Mouse (Mus musculus) liver, embryonic 16.5 days (tissue): ENCODE measurements around the gene Il11. TPM values are rescaled to one million over a fixed set of nuclear protein-coding genes. Genes with fewer than 3 reads are reported as not detected.

Source experiments
- ATAC-seq: fragments of 200-750 bp; cut with Nextera tagmentation; 2 replicates; pipeline ENCODE4 v1.8.0; 2017; ENCODE audit warnings: low read depth, mild to moderate bottlenecking, moderate number of reproducible peaks, moderate library complexity
- H3K27ac ChIP-seq: fragments of 300-500 bp; sonication (generic); 2 replicates; pipeline ENCODE4 v1.5.1; 2014; ENCODE audit warnings: mild to moderate bottlenecking, low read length
- H3K27me3 ChIP-seq: fragments of 300-500 bp; sonication (generic); 2 replicates; pipeline ENCODE4 v1.6.1; 2014; ENCODE audit warnings: low read depth, low read length, mixed read lengths; ENCODE audit not compliant: control insufficient read depth, insufficient read depth
- H3K36me3 ChIP-seq: fragments of 300-500 bp; sonication (generic); 2 replicates; pipeline ENCODE4 v1.6.1; 2014; ENCODE audit warnings: mild to moderate bottlenecking; ENCODE audit not compliant: control insufficient read depth, insufficient read depth
- H3K4me1 ChIP-seq: fragments of 300-500 bp; sonication (generic); 2 replicates; pipeline ENCODE4 v1.6.1; 2014; ENCODE audit warnings: low read depth, low read length, mixed read lengths; ENCODE audit not compliant: control insufficient read depth
- H3K4me2 ChIP-seq: fragments of 300-500 bp; sonication (generic); 2 replicates; pipeline ENCODE4 v1.6.1; 2014; ENCODE audit warnings: low read depth, low read length, mixed read lengths
- H3K4me3 ChIP-seq: fragments of 300-500 bp; sonication (generic); 2 replicates; pipeline ENCODE4 v1.5.1; 2014; ENCODE audit warnings: low read depth, mild to moderate bottlenecking, low read length
- H3K9ac ChIP-seq: fragments of 300-500 bp; sonication (generic); 2 replicates; pipeline ENCODE4 v1.6.1; 2014; ENCODE audit warnings: low read depth, low read length
- H3K9me3 ChIP-seq: fragments of 300-500 bp; sonication (generic); replicated peaks from 2 replicates; pipeline ENCODE4 v1.6.1; 2016; ENCODE audit warnings: low read length; ENCODE audit not compliant: control insufficient read depth
- WGBS: fragments of 180-500 bp; shearing (Covaris S2); extraction: QIAGEN DNeasy Blood & Tissue Kit; methylation state at CpG from one replicate; pipeline ENCODE4 v1.1.7; 2014; ENCODE audit not compliant: insufficient replicate concordance; 5-methylcytosine and 5-hydroxymethylcytosine counted together
- polyA plus RNA-seq: library from polyadenylated mRNA; unstranded; fragments of >200 nt; fragmentation: Nextera tagmentation; extraction: Ambion mirVana; gene quantifications from 2 replicates; pipeline ENCODE4 v1.2.1, GENCODE M21; 2015

Gene Il11
- polyA plus RNA-seq, 1 experiment from 2014 or later: not detected

- Histone ChIP-seq H3K27ac (peak overlapping the region; percentile 93), H3K4me2 (peak overlapping the region; percentile 91), H3K36me3 (peaks cover 13% of the 10 kb centered on the region; the same call in 1 of the 2 replicates), H3K27me3 (no peaks in the 10 kb centered on the region), H3K9ac (peak overlapping the region; percentile 90), H3K9me3 (no peaks in the 10 kb centered on the region), H3K4me3 (peak overlapping the region; percentile 83), H3K4me1 (peaks cover 66% of the 10 kb centered on the region)
- WGBS: 55% methylated on average over 21 of the region's 21 CpGs
- ATAC-seq: peak; percentile 30
These were observed 40.8 kb downstream of the Il11 start for GRCm38 (mm10) chr7:4741672-4742481.

DNA sequence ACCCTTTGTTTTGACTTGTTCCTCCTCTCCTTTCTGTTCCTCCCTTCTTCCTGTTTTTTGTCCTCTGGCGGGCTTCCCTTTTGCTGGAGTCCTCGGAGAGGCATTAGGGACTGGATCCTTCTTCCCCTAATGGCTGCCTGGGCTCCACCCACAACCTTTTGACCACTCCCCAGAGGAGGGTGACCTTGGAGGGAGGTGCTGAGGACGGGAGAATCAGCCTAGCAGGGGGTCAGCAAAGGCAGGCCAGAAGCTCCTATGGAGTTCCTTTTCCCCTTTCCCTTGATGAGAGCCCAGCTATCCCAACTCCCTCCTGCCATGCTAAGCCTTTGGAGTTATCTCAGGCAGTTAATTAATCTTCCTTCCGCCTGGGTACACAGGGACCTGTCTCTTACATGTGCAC, 41.5 kb downstream of the Il11 start:
- H3K4me2 ChIP-seq: peak overlapping the region; percentile 91
- no peaks in the 10 kb centered on the region for H3K27me3 ChIP-seq
- H3K9ac ChIP-seq: peak overlapping the region; percentile 90
- peak overlapping the region; percentile 83 for H3K4me3 ChIP-seq
- peak overlapping the region; percentile 93 for H3K27ac ChIP-seq
- WGBS: 2% methylated on average over 4 of the region's 4 CpGs
- peak; percentile 35 for ATAC-seq
- H3K9me3 ChIP-seq: no peaks in the 10 kb centered on the region
- H3K4me1 ChIP-seq: peaks cover 59% of the 10 kb centered on the region
- H3K36me3 ChIP-seq: peaks cover 7% of the 10 kb centered on the region; the same call in 1 of the 2 replicates

DNA sequence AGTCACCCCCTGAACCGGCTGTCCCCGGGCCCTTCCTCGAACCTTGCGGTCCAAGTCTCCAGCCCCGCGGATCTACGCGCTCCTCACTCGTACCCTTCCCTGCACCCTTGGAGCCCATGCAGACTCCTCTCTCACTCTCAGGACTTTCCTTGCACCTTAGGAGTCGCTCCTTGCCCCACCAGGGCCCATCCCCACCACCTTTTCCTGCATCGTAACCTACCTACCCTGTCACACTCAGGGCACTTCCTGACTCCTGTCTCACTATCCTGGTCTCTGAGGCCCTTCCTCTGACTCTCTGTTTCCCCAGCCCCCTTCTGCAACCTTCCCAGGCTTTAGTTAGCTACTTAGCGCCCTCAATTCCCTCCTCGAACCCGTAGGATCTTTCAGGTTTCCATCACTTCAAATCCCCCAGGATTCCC, 42.3 kb downstream of the Il11 start:
- Histone ChIP-seq H3K27ac (peak overlapping the region; percentile 93), H3K9ac (peak overlapping the region; percentile 90), H3K36me3 (0 out of 2 replicates have a peak, but pooled peaks cover 2% of the 10 kb centered on the region), H3K4me1 (peaks cover 51% of the 10 kb centered on the region), H3K27me3 (no peaks in the 10 kb centered on the region), H3K4me2 (peak overlapping the region; percentile 91), H3K4me3 (peak overlapping the region; percentile 83), H3K9me3 (no peaks in the 10 kb centered on the region)
- ATAC-seq: peak; percentile 0; the same call in 1 of the 2 replicates
- WGBS: under 1% methylated on average over 14 of the region's 14 CpGs

DNA sequence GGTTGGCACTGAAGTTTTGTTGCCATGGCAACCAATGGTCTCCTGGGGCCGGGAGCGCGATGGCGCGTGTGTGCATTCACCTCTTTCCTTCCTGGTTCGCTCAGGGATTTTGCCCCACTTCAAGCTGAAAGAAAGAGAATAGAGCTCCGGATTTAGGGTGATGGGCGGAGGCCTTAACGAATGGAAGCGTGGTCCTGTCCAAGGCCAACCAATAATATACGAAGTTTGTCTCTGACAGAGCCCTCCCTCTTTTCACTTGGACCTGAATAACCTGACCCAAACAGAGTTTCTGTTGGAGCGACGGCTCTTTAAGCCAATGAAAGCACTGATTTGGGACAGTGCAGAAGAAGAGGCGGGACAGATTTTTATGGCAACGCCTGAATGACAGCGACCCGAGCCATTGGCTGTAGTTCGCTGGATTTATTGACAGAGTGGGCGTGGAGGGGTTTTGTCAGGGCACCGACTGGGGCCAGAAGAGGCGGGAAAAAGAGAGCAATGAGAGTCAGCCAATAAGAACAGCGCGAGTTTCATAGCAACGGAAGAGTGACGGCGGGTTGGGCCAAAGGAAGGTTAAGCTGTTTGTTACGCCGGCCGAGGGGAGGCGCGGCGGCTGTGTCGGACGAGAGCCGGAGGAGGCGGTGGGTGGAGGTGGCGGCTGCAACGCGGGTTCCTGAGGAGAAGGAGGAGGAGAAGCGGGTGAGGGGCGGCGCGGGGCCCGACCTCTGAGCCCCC, 42.9 kb downstream of the Il11 start, which contains the start of gene Kmt5c:
Gene Kmt5c, plus strand, starts transcription at position 572 of the 732 bp plus-strand sequence.
- ATAC-seq: peak; percentile 88

GRCm38 (mm10) chr7:4739041-4739543, 43.6 kb downstream of the Il11 start:
- H3K27ac ChIP-seq: peak overlapping the region; percentile 14; the same call in 1 of the 2 replicates
- 52% methylated on average over 10 of the region's 10 CpGs for WGBS
- H3K27me3 ChIP-seq: no peaks in the 10 kb centered on the region
- ATAC-seq: no peak
- peak overlapping the region; percentile 46 for H3K9ac ChIP-seq
- H3K36me3 ChIP-seq: no peaks in the 10 kb centered on the region
- no peaks in the 10 kb centered on the region for H3K9me3 ChIP-seq
- peak overlapping the region; percentile 91 for H3K4me2 ChIP-seq
- H3K4me1 ChIP-seq: peaks cover 38% of the 10 kb centered on the region
- peak overlapping the region; percentile 83 for H3K4me3 ChIP-seq

More for the DNA sequence above, 42.9 kb downstream of the Il11 start, which contains the start of gene Kmt5c:
- H3K27ac ChIP-seq: peak within 1 kb of the TSS; percentile 93
- H3K27me3 ChIP-seq: no peaks in the 10 kb centered on the region
- H3K9me3 ChIP-seq: no peaks in the 10 kb centered on the region
- H3K4me3 ChIP-seq: peak within 1 kb of the TSS; percentile 83
- peaks cover 45% of the 10 kb centered on the region for H3K4me1 ChIP-seq
- peak within 1 kb of the TSS; percentile 90 for H3K9ac ChIP-seq
- H3K4me2 ChIP-seq: peak within 1 kb of the TSS; percentile 91
- under 1% methylated on average over 38 of the region's 44 CpGs for WGBS
- 0 out of 2 replicates have a peak, but pooled peaks cover 2% of the 10 kb centered on the region for H3K36me3 ChIP-seq

- Histone ChIP-seq H3K9ac (peak overlapping the region; percentile 4; the same call in 1 of the 2 replicates), H3K36me3 (no peaks in the 10 kb centered on the region), H3K4me1 (peaks cover 14% of the 10 kb centered on the region), H3K27ac (no peak overlapping the region), H3K4me2 (peak overlapping the region; percentile 4; the same call in 1 of the 2 replicates), H3K27me3 (no peaks in the 10 kb centered on the region), H3K4me3 (no peak overlapping the region), H3K9me3 (no peaks in the 10 kb centered on the region)
- ATAC-seq: peak; percentile 78
- 23% methylated on average over 6 of the region's 6 CpGs for WGBS
These were observed 49.7 kb downstream of the Il11 start for GRCm38 (mm10) chr7:4732968-4733392.

- ATAC-seq: no peak
- no peaks in the 10 kb centered on the region for H3K36me3 ChIP-seq
- no peak overlapping the region for H3K4me3 ChIP-seq
- no peak overlapping the region for H3K27ac ChIP-seq
- WGBS: 55% methylated on average over 5 of the region's 5 CpGs
- H3K4me2 ChIP-seq: no peak overlapping the region
- H3K27me3 ChIP-seq: no peaks in the 10 kb centered on the region
- H3K9ac ChIP-seq: no peak overlapping the region
- no peaks in the 10 kb centered on the region for H3K9me3 ChIP-seq
- peaks cover 14% of the 10 kb centered on the region for H3K4me1 ChIP-seq
These were observed 51.6 kb downstream of the Il11 start for GRCm38 (mm10) chr7:4731090-4731489.

- ATAC-seq: no peak
- WGBS: 10% methylated on average over 7 of the region's 7 CpGs
- Histone ChIP-seq H3K4me2 (peak within 1 kb of the TSS; percentile 25; the same call in 1 of the 2 replicates), H3K9me3 (no peaks in the 10 kb centered on the region), H3K4me3 (peak within 1 kb of the TSS; percentile 33; the same call in 1 of the 2 replicates), H3K4me1 (peaks cover 3% of the 10 kb centered on the region; the same call in 1 of the 2 replicates), H3K9ac (no peak within 1 kb of the TSS), H3K36me3 (no peaks in the 10 kb centered on the region), H3K27me3 (no peaks in the 10 kb centered on the region), H3K27ac (peak within 1 kb of the TSS; percentile 51; the same call in 1 of the 2 replicates)
These were observed 57.5 kb downstream of the Il11 start, which contains the start of gene Tmem150b for GRCm38 (mm10) chr7:4725169-4725568. Gene Tmem150b (minus strand): TSS chr7:4725249.
